Mouse (Mus musculus) left cerebral cortex, adult 9 months (tissue): ENCODE measurements around the gene Pik3cd.

Source experiments
- DNase-seq, 2 experiments: peaks; one replicate each; pipeline ENCODE4 v3.0.0; 2022; ENCODE audit warnings: low spot score in 2 of 2

Pik3cd gene

DNA sequence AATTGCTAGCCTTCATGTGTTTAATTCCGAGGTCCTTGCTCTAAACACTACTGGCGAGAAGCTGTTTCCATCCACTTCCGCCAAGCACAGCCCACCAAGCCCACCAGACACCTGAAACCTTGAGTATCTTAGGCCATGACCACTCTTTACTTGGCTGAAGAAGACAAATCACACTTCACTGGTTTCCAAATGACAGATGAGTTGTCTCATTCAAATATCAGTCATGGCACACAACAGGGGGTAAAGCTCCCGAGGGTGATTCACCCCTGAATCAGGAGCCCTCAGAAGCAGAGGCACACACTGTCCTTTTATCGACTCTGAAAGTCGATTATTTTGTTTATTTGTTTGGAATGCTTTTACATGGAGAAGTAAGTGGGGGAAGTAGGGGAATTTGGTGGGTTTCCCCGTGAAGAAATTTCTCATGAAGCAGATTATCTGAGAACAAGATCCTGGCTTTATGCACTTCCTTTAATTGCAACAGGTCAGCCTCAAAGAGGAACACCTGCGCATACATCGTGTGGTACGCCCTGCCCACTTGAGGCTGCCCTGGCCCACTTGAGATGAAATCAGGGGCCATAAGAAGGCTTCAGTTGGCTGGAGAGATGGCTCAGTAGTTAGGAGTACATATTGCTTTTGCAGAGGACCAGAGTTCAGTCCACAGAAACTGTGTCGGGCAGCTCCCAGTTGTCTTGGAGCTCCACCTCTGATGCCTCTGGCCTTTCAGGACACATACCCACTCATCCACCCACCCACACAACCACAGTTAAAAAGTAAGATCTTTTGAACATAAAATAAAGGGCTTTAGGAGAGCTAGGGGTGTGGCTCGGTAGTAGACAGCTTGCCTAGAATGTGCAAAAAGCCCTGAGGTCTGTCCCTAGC is 12.3 kb downstream of the Pik3cd start:
- no peak for DNase-seq

GRCm38 (mm10) chr4:149688861-149689260 is 13.5 kb downstream of the Pik3cd start:
- DNase-seq = no peak

DNA sequence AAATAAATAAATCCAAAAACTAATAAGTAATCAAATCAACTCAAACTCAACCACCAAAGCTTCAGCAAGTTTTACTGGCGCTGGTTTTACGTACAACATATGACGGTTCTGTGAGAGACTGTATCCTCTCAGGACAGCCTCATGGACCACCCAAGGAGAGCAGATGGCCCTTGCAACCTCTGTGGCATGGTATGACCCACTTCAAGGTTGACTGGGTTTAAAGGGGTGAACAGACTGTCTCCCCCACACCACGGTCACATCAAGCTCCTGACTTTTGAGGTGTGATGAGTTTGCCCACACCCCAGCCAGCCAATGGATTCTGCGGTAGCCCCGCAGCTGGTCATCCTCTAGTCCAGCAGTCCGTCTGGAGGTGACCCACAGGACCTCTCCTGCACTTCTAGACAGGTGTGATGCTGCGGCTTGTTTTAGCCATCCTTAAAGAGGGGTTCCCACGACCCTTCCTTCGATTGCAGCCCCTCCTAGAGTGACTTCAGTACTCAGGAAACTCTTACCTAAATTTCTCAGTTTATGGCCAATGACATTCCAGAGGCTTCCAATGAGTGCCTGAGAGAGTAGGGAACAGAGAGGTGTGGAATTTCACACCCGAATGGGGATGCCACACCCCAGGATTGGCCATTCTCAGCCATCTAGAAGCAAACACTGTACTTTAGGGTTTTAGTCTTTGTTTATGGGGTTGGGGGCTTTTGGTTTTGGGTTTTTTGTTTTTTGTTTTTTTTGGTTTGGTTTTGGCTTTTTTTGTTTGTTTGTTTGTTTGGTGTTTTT is 17.3 kb downstream of the Pik3cd start:
- no peak for DNase-seq

- DNase-seq = no peak
Measured at GRCm38 (mm10) chr4:149683875-149684274, 18.5 kb downstream of the Pik3cd start.

DNA sequence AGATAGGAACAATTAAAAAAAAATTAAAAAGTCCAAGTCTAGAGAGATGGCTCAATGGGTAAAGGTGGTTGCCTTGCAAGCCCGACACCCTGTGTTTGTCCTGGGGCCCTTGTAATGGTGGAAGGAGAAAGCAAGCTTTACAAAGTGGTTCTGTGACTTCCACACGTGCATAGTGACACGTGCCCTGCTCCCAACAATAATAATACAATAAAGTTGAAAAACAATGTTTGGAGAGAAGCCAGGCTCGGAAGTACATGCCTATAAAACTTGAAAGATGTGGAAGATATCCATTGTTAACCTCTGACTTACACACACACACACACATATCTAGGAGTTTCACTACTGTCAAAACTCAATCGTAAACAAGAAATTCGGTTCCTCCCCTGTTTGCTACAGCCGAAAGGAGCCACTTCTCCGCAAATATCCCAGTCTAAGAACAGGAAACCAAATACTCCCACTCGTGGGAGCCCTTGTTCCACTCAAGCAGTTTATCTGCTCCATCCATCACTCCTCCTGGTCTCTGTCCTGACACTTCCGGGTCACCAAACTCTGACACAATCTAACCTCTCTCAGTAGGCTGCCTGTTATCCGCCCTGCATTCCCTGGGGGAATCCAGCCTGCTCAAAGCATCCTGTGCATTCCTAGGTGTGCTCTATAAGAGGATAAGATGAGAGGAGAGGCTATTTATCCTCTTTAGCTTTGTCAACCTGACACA is 23.2 kb downstream of the Pik3cd start:
- DNase-seq = no peak

DNA sequence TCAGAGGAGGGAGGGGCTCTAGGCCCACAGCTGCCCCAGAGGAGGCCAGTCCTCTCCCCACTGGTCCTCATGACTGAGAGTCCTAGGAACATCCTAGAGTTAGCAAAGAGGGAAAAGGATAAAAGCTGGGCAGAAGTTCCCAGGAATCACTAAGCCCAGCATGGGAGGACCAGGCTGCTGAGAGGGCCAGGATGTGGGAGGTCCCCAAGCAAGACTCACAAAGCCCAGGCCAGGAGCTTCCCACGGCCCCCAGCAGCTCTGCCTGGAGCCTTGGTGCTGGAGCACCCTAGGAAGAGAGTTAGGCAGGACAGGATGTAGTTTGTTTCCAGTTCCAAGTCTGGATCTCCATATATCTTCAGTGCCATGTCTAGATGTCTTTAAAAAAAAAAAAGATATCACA is 24.4 kb downstream of the Pik3cd start:
- no peak for DNase-seq

DNA sequence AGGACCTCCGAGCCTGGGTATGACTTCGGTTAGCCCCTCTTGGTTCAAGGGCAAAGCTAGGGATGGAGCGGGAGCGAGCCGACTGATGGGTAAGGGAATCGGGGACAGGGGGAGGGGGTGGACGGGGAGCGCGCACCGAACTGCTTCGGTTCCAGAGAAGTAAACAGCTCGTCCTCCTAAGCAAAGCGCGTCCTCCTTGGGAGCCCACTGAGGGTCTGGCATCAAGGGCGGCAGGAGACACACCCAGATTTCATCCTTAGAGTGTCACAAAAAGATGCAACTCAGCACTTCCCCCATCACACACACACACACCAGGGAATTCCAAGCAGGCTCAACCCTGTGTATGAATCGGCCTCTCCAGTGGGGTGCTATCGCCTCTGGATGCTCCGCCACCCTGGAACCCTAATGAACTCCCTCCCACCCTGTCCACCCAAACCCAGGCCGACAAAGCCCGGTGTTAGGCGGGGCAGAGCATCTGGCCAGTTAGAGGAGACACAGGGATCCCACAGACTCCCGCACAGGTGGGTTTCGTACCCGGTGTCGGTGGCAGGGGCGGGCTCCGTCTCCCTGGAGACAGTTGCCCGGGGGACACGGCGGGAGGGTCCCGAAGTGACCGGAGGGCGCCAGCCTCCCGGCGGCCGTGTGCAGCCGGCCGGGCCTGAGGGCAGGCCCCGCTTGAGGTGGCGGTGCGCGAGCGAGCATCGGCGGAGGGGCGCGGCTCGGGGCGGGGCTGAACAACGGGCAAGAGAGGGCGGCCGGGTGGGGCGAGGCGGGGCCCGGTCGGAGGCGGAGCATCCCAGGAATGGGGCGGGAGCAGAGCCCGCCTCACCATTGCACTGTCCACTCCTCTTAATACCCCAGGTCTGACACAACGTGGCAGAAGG is 26.8 kb downstream of the Pik3cd start:
- peak in 1 of 2 experiments; percentile 68 for DNase-seq

DNA sequence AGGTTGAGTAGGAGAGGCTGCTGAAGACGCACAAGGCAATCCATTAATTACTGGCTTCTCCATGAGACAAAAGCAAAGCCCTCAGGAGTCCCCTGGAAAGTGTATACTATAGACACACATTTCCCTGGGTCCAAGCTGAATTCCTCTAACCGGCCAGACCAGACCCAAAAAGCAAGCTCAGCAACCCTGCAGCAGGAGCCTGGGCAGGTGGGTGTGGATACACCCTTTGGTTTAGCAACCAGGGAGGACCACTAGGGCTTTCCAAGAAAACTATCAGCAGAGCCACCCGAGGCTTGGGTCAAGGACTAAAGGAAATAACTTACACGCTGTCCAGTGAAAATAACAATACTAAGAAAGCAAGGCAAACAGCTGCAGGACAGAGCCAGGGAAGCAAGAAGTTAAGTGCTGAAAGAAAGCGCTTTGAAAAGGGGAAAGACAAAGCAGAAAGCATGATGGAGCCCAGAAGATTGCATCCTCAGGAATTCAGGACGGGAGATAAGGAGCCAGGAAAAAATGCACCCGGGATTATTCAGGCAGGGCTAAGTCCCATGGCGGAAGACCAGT is 27.5 kb downstream of the Pik3cd start:
- no peak for DNase-seq

DNA sequence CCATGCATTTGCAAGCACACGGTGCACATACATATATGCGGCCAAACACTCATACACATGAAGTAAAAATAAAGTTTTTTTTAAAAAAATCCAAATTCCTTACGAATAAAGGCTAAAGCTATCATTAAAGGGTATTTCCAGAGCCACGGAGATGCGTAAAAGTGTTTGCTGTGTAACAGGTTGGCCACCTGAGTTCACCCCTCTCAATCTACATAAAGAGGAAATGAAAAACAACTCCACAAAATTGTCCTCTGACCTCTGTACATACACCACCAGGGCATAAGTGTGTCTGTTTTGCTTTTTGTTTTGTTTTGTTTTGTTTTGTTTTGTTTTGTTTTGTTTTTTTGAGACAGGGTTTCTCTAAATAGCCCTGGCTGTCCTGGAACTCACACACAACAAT is 29.6 kb downstream of the Pik3cd start:
- no peak for DNase-seq

DNA sequence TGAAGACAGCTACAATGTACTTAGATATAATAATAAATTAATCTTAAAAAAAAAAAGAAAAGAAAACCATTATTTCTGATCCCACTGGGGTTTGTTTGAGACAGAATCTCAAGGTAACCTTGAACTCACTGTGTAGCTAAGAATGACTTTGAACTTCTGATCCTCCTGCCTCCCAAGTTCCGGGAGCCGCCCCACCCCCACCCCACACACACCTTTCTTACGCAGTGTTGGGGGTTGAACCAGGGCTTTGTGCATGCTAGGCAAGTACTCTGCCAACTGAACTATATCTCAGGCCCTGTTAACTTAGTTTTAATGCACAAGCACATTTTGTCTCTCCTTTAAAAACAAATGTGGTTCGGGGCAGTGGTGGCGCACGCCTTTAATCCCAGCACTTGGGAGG is 31.2 kb downstream of the Pik3cd start:
- DNase-seq = no peak

DNA sequence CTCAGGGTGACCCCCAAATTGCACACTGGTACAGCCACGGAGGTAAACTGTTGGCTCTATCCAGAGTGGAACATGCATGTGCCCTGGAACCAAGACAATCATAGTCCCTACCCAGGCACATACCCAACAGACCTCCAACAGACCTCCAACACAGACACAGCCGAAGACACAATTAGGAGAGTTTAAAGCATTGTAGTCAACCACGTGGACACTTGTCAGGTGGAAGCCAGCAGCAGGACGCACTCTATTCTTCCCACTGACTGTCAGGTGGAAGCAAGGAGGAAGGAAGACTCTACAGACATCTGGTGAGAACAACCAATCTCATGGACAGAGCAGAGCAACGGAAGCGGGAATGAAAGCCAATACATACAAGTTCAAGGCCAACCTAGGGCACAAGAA is 36.7 kb downstream of the Pik3cd start:
- no peak for DNase-seq

DNA sequence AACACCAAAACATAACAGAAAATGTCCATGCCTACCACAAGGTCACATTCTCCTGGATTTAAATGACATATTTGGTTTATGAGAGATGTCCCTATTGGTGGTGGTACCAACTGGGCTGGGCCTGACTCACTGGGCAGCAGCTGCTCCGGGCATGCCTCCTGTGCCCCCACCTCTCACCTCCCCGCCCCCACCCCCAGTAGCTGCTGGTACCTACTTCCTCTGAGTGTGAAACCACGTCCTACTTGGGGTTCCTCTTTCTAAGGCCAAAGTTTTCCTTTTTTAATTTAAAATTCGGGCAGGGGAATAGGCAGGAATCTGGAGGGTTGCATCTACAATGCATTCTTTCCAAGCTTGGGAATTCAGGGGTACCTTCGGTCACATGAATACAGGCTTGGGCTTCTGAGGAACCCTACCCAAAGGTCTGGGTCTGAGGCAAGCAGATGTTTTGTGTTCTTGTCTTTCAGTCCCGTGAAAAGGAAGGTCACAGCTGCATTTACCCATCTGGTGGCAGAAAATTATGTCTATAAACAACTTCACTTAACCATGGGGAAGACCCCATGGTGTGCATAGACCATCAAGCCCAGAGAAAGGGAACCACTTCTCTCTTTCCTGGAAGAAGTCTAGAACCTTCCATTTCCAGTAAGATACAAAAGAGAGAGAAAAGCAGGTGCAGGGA is 37.2 kb downstream of the Pik3cd start:
- DNase-seq = no peak

GRCm38 (mm10) chr4:149663849-149664503 is 38.4 kb downstream of the Pik3cd start:
- no peak for DNase-seq

DNA sequence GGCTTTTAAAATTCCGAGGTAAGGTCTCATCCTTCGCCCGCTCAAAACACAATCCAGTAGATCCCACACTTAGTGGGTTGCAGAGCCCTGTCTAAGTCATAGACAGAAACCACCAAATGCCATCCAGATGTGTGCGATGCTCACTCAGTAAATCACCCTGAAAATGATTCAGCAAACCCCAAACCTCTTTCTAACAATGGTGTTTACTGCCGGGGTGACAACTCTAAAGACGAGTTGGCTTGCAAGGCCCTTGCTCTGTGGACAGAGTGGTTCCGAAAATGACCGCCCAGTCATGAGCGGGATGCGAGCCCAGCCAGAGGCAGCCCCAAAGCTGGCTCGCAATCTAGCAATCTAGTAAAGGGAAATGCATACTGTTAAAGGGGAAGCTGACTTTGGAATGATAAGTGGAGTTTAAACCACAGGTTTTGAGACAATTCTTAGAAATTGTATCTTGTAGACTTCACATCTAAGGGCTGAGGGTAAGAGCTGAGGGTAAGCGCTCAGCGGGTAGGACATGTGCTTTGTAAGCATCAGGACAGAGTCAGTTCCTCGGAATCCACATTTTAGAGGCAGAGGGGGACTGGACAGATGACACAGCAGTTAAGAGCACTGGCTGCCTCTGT is 40.3 kb downstream of the Pik3cd start:
- no peak for DNase-seq

- DNase-seq = no peak
Measured at GRCm38 (mm10) chr4:149660598-149660997, 41.8 kb downstream of the Pik3cd start.

GRCm38 (mm10) chr4:149659495-149660116 is 42.8 kb downstream of the Pik3cd start:
- no peak for DNase-seq

- no peak for DNase-seq
Measured at GRCm38 (mm10) chr4:149657858-149658416, 44.4 kb downstream of the Pik3cd start.

DNA sequence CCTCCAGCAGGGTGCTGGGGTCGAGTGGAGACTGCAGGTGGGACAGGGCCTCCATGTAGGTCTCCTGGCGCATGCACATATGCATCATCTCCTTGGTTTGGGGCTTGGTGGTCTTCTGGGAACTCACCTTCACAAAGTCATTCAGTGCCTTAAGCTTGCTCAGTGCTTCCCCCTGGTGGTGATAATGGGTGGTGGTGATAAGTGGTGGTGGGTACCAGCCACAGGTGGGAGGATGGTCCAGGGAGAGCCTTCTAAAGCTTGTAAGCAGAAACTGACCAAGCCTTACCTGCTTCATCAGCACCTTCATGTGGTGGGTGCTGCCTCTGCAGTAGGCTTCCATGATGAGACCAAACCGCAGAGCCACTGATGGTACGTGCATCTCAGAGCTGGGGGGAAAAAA is 48.1 kb downstream of the Pik3cd start:
- DNase-seq = no peak
